Mouse (Mus musculus): ENCODE results near the gene Itga3.

DNA sequence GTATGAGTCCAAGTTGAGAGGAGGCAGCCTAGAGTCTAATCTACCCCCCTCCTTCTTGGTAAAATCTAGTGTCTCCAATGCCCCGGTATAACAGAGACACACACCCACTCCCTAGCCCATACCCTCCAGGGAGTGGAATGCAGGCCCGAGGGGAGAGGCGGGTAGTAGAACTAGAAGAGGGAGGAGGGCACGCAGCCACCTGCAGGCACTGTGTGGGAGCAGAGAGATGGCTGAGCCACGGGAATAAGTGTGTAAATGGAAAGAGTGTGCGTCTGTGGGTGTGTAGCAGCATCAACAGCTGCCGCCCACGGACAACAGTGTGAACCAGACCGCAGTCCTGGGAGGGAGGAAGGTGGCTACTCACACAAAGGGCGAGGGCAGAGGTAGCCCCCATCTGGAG lies 41.7 kb downstream of the Itga3 start:
- TF ChIP-seq GATA1 (IDR thresholded peaks at IDR 0.05; ENCODE audit: borderline replicate concordance, low read length) (no peak), FLI1 (IDR thresholded peaks at IDR 0.05; ENCODE audit: low read length) (no peak)
